Mouse (Mus musculus) stomach, embryonic 14.5 days (tissue): ENCODE measurements at regions not wholly inside any gene's neighbourhood (a gene's known extent, or its start where the extent isn't known, plus 50 kb on each side); places are given as distances from the start of the nearest gene placed in this dataset.
A peak's percentile ranks its signal among the peaks of the same experiment; 100 is the strongest.

Experiments used
- ATAC-seq: fragments of 200-750 bp; cut with Nextera tagmentation; 2 replicates; pipeline ENCODE4 v1.8.0; 2017; ENCODE audit warnings: low read depth, moderate TSS enrichment; ENCODE audit not compliant: insufficient number of reproducible peaks, insufficient read depth, low FRiP score
- H3K27ac ChIP-seq: fragments of 300-500 bp; sonication (generic); 2 replicates; pipeline ENCODE4 v1.5.1; 2014; ENCODE audit warnings: mild to moderate bottlenecking, low read length, moderate library complexity, mixed read lengths
- H3K27me3 ChIP-seq: fragments of 300-500 bp; sonication (generic); 2 replicates; pipeline ENCODE4 v1.6.1; 2014; ENCODE audit warnings: low read length, control low read depth, mixed read lengths; ENCODE audit not compliant: control insufficient read depth, insufficient read depth
- H3K36me3 ChIP-seq: fragments of 300-500 bp; sonication (generic); 2 replicates; pipeline ENCODE4 v1.6.1; 2014; ENCODE audit warnings: mild to moderate bottlenecking, control low read depth, low read length, moderate library complexity, mixed read lengths; ENCODE audit not compliant: control insufficient read depth, insufficient read depth
- H3K4me1 ChIP-seq: fragments of 300-500 bp; sonication (generic); 2 replicates; pipeline ENCODE4 v1.6.1; 2014; ENCODE audit warnings: low read length, control low read depth, mixed read lengths; ENCODE audit not compliant: control insufficient read depth, insufficient read depth
- H3K4me2 ChIP-seq: fragments of 300-500 bp; sonication (generic); replicated peaks from 2 replicates; pipeline ENCODE4 v1.6.1; 2014; ENCODE audit warnings: low read depth, low read length, control low read depth
- H3K4me3 ChIP-seq: fragments of 300-500 bp; sonication (generic); 2 replicates; pipeline ENCODE4 v1.5.1; 2014; ENCODE audit warnings: low read depth, low read length, control low read depth
- H3K9ac ChIP-seq: fragments of 300-500 bp; sonication (generic); replicated peaks from 2 replicates; pipeline ENCODE4 v1.6.1; 2014; ENCODE audit warnings: low read depth, mild to moderate bottlenecking, control low read depth, low read length, moderate library complexity, mixed read lengths
- H3K9me3 ChIP-seq: fragments of 300-500 bp; sonication (generic); 2 replicates; pipeline ENCODE4 v1.6.1; 2016; ENCODE audit warnings: low read depth, low read length, control low read depth; ENCODE audit not compliant: control insufficient read depth
- WGBS: fragments of 180-500 bp; shearing (Covaris S2); extraction: QIAGEN DNeasy Blood & Tissue Kit; methylation state at CpG from one replicate; pipeline ENCODE4 v1.1.7; 2014; 5-methylcytosine and 5-hydroxymethylcytosine counted together

GRCm38 (mm10) chr9:120664086-120664485, 92.8 kb downstream of the Rpl14 start:
- ATAC-seq: no peak

GRCm38 (mm10) chr9:120672452-120672851, 101.2 kb downstream of the Rpl14 start:
- 28% methylated on average over 6 of the region's 6 CpGs for WGBS
- Histone ChIP-seq H3K27ac (no peak overlapping the region), H3K4me3 (no peak overlapping the region), H3K27me3 (no peaks in the 10 kb centered on the region), H3K4me2 (no peak overlapping the region), H3K9me3 (no peaks in the 10 kb centered on the region), H3K4me1 (peaks cover 12% of the 10 kb centered on the region; the same call in 1 of the 2 replicates), H3K36me3 (no peaks in the 10 kb centered on the region), H3K9ac (no peak overlapping the region)
- no peak for ATAC-seq

More at GRCm38 (mm10) chr9:120664086-120664485, 92.8 kb downstream of the Rpl14 start:
- 89% methylated on average over 10 of the region's 10 CpGs for WGBS
- no peaks in the 10 kb centered on the region for H3K9me3 ChIP-seq
- H3K4me2 ChIP-seq: no peak overlapping the region
- no peaks in the 10 kb centered on the region for H3K36me3 ChIP-seq
- H3K27me3 ChIP-seq: no peaks in the 10 kb centered on the region
- H3K4me3 ChIP-seq: no peak overlapping the region
- H3K27ac ChIP-seq: no peak overlapping the region
- no peaks in the 10 kb centered on the region for H3K4me1 ChIP-seq
- H3K9ac ChIP-seq: no peak overlapping the region

GRCm38 (mm10) chr9:120674855-120675254, 103.6 kb downstream of the Rpl14 start:
- Histone ChIP-seq H3K27ac (no peak overlapping the region), H3K9ac (no peak overlapping the region), H3K36me3 (no peaks in the 10 kb centered on the region), H3K4me2 (0 out of 2 replicates have a peak overlapping the region, but pooled peaks have one; percentile 32), H3K4me1 (peaks cover 12% of the 10 kb centered on the region; the same call in 1 of the 2 replicates), H3K9me3 (no peaks in the 10 kb centered on the region), H3K27me3 (no peaks in the 10 kb centered on the region), H3K4me3 (no peak overlapping the region)
- 6% methylated on average over 11 of the region's 11 CpGs for WGBS
- no peak for ATAC-seq

- peak overlapping the region; percentile 32 for H3K4me2 ChIP-seq
- no peak overlapping the region for H3K27ac ChIP-seq
- no peaks in the 10 kb centered on the region for H3K36me3 ChIP-seq
- ATAC-seq: no peak
- no peaks in the 10 kb centered on the region for H3K27me3 ChIP-seq
- peaks cover 12% of the 10 kb centered on the region; the same call in 1 of the 2 replicates for H3K4me1 ChIP-seq
- peak overlapping the region; percentile 10; the same call in 1 of the 2 replicates for H3K4me3 ChIP-seq
- WGBS: 2% methylated on average over 16 of the region's 18 CpGs
- H3K9ac ChIP-seq: no peak overlapping the region
- H3K9me3 ChIP-seq: no peaks in the 10 kb centered on the region
These were observed 104.3 kb downstream of the Rpl14 start for GRCm38 (mm10) chr9:120675371-120676150.

GRCm38 (mm10) chr9:120676301-120676700, 105.1 kb downstream of the Rpl14 start:
- Histone ChIP-seq H3K27ac (no peak overlapping the region), H3K4me3 (no peak overlapping the region), H3K9me3 (no peaks in the 10 kb centered on the region), H3K9ac (no peak overlapping the region), H3K4me1 (peaks cover 12% of the 10 kb centered on the region; the same call in 1 of the 2 replicates), H3K4me2 (peak overlapping the region; percentile 32; the same call in 1 of the 2 replicates), H3K36me3 (no peaks in the 10 kb centered on the region), H3K27me3 (no peaks in the 10 kb centered on the region)
- WGBS: 19% methylated on average over 9 of the region's 9 CpGs
- no peak for ATAC-seq

GRCm38 (mm10) chr9:120676771-120677170, 105.5 kb downstream of the Rpl14 start:
- Histone ChIP-seq H3K36me3 (no peaks in the 10 kb centered on the region), H3K27ac (no peak overlapping the region), H3K4me2 (no peak overlapping the region), H3K4me3 (no peak overlapping the region), H3K4me1 (peaks cover 12% of the 10 kb centered on the region; the same call in 1 of the 2 replicates), H3K9me3 (no peaks in the 10 kb centered on the region), H3K9ac (no peak overlapping the region), H3K27me3 (no peaks in the 10 kb centered on the region)
- no peak for ATAC-seq
- 35% methylated on average over 8 of the region's 8 CpGs for WGBS

- WGBS: 81% methylated on average over 5 of the region's 5 CpGs
- no peaks in the 10 kb centered on the region for H3K27me3 ChIP-seq
- no peak overlapping the region for H3K9ac ChIP-seq
- H3K9me3 ChIP-seq: no peaks in the 10 kb centered on the region
- no peak for ATAC-seq
- peaks cover 12% of the 10 kb centered on the region; the same call in 1 of the 2 replicates for H3K4me1 ChIP-seq
- H3K4me3 ChIP-seq: no peak overlapping the region
- H3K4me2 ChIP-seq: no peak overlapping the region
- no peak overlapping the region for H3K27ac ChIP-seq
- no peaks in the 10 kb centered on the region for H3K36me3 ChIP-seq
These were observed 106.0 kb downstream of the Rpl14 start for GRCm38 (mm10) chr9:120677216-120677615.

GRCm38 (mm10) chr9:120679822-120680426, 108.7 kb downstream of the Rpl14 start:
- no peak overlapping the region for H3K9ac ChIP-seq
- no peak overlapping the region for H3K4me3 ChIP-seq
- WGBS: 27% methylated on average over 11 of the region's 11 CpGs
- no peaks in the 10 kb centered on the region for H3K36me3 ChIP-seq
- H3K27ac ChIP-seq: no peak overlapping the region
- no peaks in the 10 kb centered on the region for H3K9me3 ChIP-seq
- ATAC-seq: 0 out of 2 replicates have a peak, but pooled peaks have one; percentile 42
- H3K4me2 ChIP-seq: no peak overlapping the region
- no peaks in the 10 kb centered on the region for H3K27me3 ChIP-seq
- peaks cover 12% of the 10 kb centered on the region; the same call in 1 of the 2 replicates for H3K4me1 ChIP-seq
